Mouse (Mus musculus): ENCODE measurements around the gene Slc1a5.

DNA sequence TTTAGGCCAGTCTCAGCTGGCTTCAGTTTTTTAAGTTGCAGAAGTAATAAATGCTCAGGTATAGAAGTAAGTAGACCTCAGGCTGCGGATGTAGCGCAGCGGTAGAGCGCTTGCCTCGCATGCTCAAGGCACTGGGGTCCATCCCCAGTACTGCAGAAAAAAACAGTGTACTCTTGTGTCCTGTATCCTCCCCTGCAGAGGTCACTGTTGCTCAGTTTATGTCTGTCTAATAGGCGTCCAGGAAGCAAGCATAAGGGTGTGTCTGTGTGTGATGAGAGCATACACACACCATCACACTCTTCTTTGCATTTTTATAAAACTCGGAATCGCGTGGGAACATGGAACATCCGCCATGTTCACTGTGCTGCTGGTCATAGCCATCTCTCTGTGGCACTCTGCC is 44.6 kb downstream of the Slc1a5 start:
- TF ChIP-seq GATA1 (IDR thresholded peaks at IDR 0.05; ENCODE audit: low read length) (no peak), TAL1 (IDR thresholded peaks at IDR 0.05; ENCODE audit: low read length) (no peak)
